Mouse (Mus musculus) intestine, embryonic 14.5 days (tissue): ENCODE measurements around the gene Nup85. TPM values are rescaled to one million over a fixed set of nuclear protein-coding genes. Genes with fewer than 3 reads are reported as not detected.

Source experiments
- ATAC-seq: fragments of 200-750 bp; cut with Nextera tagmentation; replicated peaks from 2 replicates; pipeline ENCODE4 v1.8.0; 2017; ENCODE audit warnings: low read depth, moderate number of reproducible peaks, moderate TSS enrichment, moderate library complexity; ENCODE audit not compliant: low FRiP score, low TSS enrichment
- DNase-seq: peaks from one replicate; pipeline ENCODE4 v3.0.0-alpha.2; 2018; ENCODE audit warnings: low spot score
- H3K27ac ChIP-seq: fragments of 300-500 bp; sonication (generic); 2 replicates; pipeline ENCODE4 v1.5.1; 2014; ENCODE audit warnings: low read depth, mild to moderate bottlenecking, control low read depth
- H3K27me3 ChIP-seq: fragments of 300-500 bp; sonication (generic); replicated peaks from 2 replicates; pipeline ENCODE4 v1.6.1; 2014; ENCODE audit warnings: low read length, control low read depth; ENCODE audit not compliant: control insufficient read depth, insufficient read depth
- H3K36me3 ChIP-seq: fragments of 300-500 bp; sonication (generic); 2 replicates; pipeline ENCODE4 v1.6.1; 2014; ENCODE audit warnings: low read length, control low read depth; ENCODE audit not compliant: control insufficient read depth, insufficient read depth
- H3K4me1 ChIP-seq: fragments of 300-500 bp; sonication (generic); replicated peaks from 2 replicates; pipeline ENCODE4 v1.6.1; 2014; ENCODE audit warnings: low read length, control low read depth, mixed read lengths; ENCODE audit not compliant: control insufficient read depth, insufficient read depth
- H3K4me2 ChIP-seq: fragments of 300-500 bp; sonication (generic); 2 replicates; pipeline ENCODE4 v1.6.1; 2014; ENCODE audit warnings: low read length
- H3K4me3 ChIP-seq: fragments of 300-500 bp; sonication (generic); 2 replicates; pipeline ENCODE4 v1.5.1; 2014; ENCODE audit warnings: low read depth, low read length, control low read depth, mixed read lengths
- H3K9ac ChIP-seq: fragments of 300-500 bp; sonication (generic); 2 replicates; pipeline ENCODE4 v1.6.1; 2014; ENCODE audit warnings: mild to moderate bottlenecking, low read length
- H3K9me3 ChIP-seq: fragments of 300-500 bp; sonication (generic); 2 replicates; pipeline ENCODE4 v1.6.1; 2016; ENCODE audit warnings: low read length, control low read depth; ENCODE audit not compliant: control insufficient read depth
- WGBS: fragments of 180-500 bp; shearing (Covaris S2); extraction: QIAGEN DNeasy Blood & Tissue Kit; methylation state at CpG from one replicate; pipeline ENCODE4 v1.1.7; 2014; 5-methylcytosine and 5-hydroxymethylcytosine counted together
- polyA plus RNA-seq: library from polyadenylated mRNA; unstranded; fragments of >200 nt; fragmentation: Nextera tagmentation; extraction: Ambion mirVana; gene quantifications from 2 replicates; pipeline ENCODE4 v1.2.1, GENCODE M21; 2014

Nup85 gene
- 192 TPM in 2 replicates for polyA plus RNA-seq

- peak; percentile 93 for ATAC-seq
- WGBS: under 1% methylated on average over 42 of the region's 42 CpGs
Observed at GRCm38 (mm10) chr11:115564064-115564809, at the start of gene Nup85. Gene Nup85, plus strand, starts transcription at chr11:115564434.

GRCm38 (mm10) chr11:115515021-115515420 is 49.2 kb upstream of the Nup85 start:
- Histone ChIP-seq H3K36me3 (no peaks in the 10 kb centered on the region), H3K4me1 (peaks cover 31% of the 10 kb centered on the region), H3K4me2 (peak overlapping the region; percentile 46), H3K9ac (no peak overlapping the region), H3K9me3 (no peaks in the 10 kb centered on the region), H3K27ac (no peak overlapping the region), H3K4me3 (no peak overlapping the region), H3K27me3 (no peaks in the 10 kb centered on the region)
- ATAC-seq (no peak), DNase-seq (no peak)
- WGBS: 73% methylated on average over 6 of the region's 6 CpGs

More at GRCm38 (mm10) chr11:115564064-115564809, at the start of gene Nup85:
- DNase-seq: peak; percentile 100
- no peaks in the 10 kb centered on the region for H3K9me3 ChIP-seq
- H3K9ac ChIP-seq: peak within 1 kb of the TSS; percentile 76
- peak within 1 kb of the TSS; percentile 92 for H3K4me3 ChIP-seq
- no peaks in the 10 kb centered on the region for H3K27me3 ChIP-seq
- H3K4me2 ChIP-seq: peak within 1 kb of the TSS; percentile 69
- H3K4me1 ChIP-seq: peaks cover 7% of the 10 kb centered on the region
- peaks cover 30% of the 10 kb centered on the region for H3K36me3 ChIP-seq
- peak within 1 kb of the TSS; percentile 86 for H3K27ac ChIP-seq

DNA sequence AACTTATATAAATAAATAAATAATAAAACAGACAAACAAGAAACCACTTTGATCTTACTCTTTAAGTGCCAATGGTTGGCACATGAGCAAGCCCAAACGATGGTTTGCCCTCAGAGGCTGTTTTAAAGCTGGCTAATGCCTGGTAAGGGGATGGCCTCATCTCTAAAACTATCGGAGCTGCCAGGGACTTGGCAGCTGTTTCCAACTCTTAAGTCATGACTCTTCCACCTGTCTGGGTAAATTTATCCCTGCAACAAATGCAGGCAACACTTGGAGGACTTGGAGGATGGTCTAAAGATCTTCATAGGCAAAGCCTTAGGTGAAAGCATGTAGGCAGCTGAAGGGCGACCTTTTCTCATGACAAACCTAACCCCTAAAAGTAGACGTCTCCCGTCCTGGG is 47.3 kb upstream of the Nup85 start:
- Histone ChIP-seq H3K9me3 (no peaks in the 10 kb centered on the region), H3K9ac (no peak overlapping the region), H3K4me1 (peaks cover 12% of the 10 kb centered on the region), H3K27me3 (no peaks in the 10 kb centered on the region), H3K27ac (no peak overlapping the region), H3K36me3 (peaks cover 1% of the 10 kb centered on the region), H3K4me2 (no peak overlapping the region), H3K4me3 (no peak overlapping the region)
- no peak for ATAC-seq
- 82% methylated on average over 5 of the region's 5 CpGs for WGBS
- no peak for DNase-seq

- Histone ChIP-seq H3K4me1 (no peaks in the 10 kb centered on the region), H3K4me3 (no peak overlapping the region), H3K36me3 (peaks cover 14% of the 10 kb centered on the region), H3K9me3 (no peaks in the 10 kb centered on the region), H3K27ac (no peak overlapping the region), H3K9ac (no peak overlapping the region), H3K27me3 (no peaks in the 10 kb centered on the region), H3K4me2 (no peak overlapping the region)
- no peak for DNase-seq
- 60% methylated on average over 9 of the region's 9 CpGs for WGBS
- no peak for ATAC-seq
Observed at GRCm38 (mm10) chr11:115518693-115519092, 45.5 kb upstream of the Nup85 start.

DNA sequence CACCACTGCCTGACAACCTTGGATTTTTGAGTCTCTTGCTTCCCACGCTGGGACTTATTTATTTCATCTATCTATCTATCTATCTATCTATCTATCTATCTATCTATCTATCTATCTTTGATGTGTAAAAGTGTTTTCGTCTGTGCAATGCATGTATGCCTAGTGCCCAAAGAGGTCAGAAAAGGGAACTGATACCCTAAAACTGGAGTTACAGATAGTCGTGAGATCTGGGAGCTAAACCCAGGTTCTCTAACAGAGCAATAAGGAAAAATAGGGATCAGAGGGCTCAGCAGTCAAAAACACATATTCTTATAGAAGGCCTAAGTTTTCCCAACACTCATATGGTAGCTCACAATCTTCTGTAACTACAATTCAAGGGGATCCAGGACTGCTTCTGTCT is 44.7 kb upstream of the Nup85 start:
- H3K4me2 ChIP-seq: no peak overlapping the region
- H3K4me1 ChIP-seq: no peaks in the 10 kb centered on the region
- no peaks in the 10 kb centered on the region for H3K27me3 ChIP-seq
- ATAC-seq: no peak
- WGBS: 91% methylated on average over 3 of the region's 3 CpGs
- DNase-seq: no peak
- H3K4me3 ChIP-seq: no peak overlapping the region
- no peak overlapping the region for H3K9ac ChIP-seq
- no peak overlapping the region for H3K27ac ChIP-seq
- H3K9me3 ChIP-seq: no peaks in the 10 kb centered on the region
- peaks cover 23% of the 10 kb centered on the region for H3K36me3 ChIP-seq

DNA sequence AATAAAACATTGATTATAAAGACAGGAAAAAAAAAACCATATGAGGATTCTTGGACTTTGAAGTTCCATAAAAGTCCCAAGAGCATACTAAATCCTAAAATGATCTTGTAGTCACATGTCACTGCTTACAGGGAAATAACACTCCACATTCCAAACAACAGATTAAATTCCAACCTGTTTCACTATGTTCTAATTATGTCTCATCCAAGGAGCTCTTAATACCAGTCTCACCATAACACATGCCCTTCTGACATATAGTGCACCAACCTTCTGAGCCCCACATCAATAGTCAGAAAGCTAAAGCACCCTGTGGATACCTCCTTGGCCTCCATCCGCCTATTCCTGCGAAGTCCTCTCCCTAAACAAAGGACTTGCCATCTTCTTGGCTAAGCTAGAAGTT is 44.0 kb upstream of the Nup85 start:
- Histone ChIP-seq H3K4me2 (no peak overlapping the region), H3K27ac (no peak overlapping the region), H3K36me3 (peaks cover 29% of the 10 kb centered on the region), H3K9ac (no peak overlapping the region), H3K4me1 (no peaks in the 10 kb centered on the region), H3K9me3 (no peaks in the 10 kb centered on the region), H3K4me3 (no peak overlapping the region), H3K27me3 (no peaks in the 10 kb centered on the region)
- DNase-seq (no peak), ATAC-seq (no peak)
- 85% methylated on average over 2 of the region's 2 CpGs for WGBS

DNA sequence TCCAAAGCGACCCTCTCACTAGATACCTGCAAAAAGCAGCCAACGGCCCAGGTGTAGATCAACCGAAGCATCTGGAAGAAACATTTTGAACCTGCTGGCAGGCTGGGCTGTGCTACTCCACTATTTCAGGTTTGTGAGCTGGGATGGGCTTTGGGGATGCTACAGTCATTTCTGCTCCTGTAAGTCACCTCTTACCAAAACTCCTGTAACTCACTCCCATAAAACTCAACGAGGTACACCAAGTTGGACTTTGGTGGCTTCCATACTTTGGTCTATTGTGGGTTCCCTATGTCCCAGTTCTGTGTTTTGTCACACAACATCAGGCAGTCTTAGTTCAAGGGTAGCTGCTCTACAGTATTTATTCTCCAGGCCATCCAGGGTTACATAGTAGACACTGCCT is 43.2 kb upstream of the Nup85 start:
- H3K4me2 ChIP-seq: no peak overlapping the region
- no peak overlapping the region for H3K4me3 ChIP-seq
- WGBS: 84% methylated on average over 4 of the region's 4 CpGs
- no peak for DNase-seq
- H3K27me3 ChIP-seq: no peaks in the 10 kb centered on the region
- H3K9ac ChIP-seq: no peak overlapping the region
- no peak for ATAC-seq
- peaks cover 38% of the 10 kb centered on the region for H3K36me3 ChIP-seq
- no peaks in the 10 kb centered on the region for H3K4me1 ChIP-seq
- H3K9me3 ChIP-seq: no peaks in the 10 kb centered on the region
- H3K27ac ChIP-seq: no peak overlapping the region

GRCm38 (mm10) chr11:115522238-115522637 is 42.0 kb upstream of the Nup85 start:
- no peaks in the 10 kb centered on the region for H3K9me3 ChIP-seq
- no peak overlapping the region for H3K4me3 ChIP-seq
- ATAC-seq (0 out of 2 replicates have a peak, but pooled peaks have one; percentile 36), DNase-seq (no peak)
- H3K27ac ChIP-seq: no peak overlapping the region
- H3K9ac ChIP-seq: no peak overlapping the region
- H3K4me1 ChIP-seq: no peaks in the 10 kb centered on the region
- WGBS: 87% methylated on average over 2 of the region's 2 CpGs
- no peak overlapping the region for H3K4me2 ChIP-seq
- no peaks in the 10 kb centered on the region for H3K27me3 ChIP-seq
- peaks cover 50% of the 10 kb centered on the region for H3K36me3 ChIP-seq

DNA sequence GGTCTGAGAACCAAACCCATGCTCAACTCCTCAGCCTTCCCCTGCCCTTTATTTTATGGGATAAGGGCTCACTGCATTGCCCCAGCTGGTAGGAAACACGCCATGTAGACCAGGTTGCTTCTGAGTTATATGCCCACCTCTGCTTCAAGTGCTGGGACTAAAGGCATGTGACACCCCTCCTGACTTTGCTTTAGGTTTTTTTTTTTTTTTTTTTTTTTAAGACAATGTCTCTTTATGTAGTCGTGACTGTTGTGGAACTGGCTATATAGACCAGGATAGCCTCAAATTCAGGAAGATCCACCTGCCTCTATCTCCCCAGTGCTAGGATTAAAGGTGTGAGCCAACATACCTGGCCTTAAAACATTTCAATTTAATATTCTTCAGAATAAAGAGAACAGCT is 41.5 kb upstream of the Nup85 start:
- H3K4me1 ChIP-seq: no peaks in the 10 kb centered on the region
- H3K27ac ChIP-seq: no peak overlapping the region
- no peaks in the 10 kb centered on the region for H3K9me3 ChIP-seq
- H3K4me3 ChIP-seq: no peak overlapping the region
- DNase-seq: no peak
- H3K27me3 ChIP-seq: no peaks in the 10 kb centered on the region
- peaks cover 54% of the 10 kb centered on the region for H3K36me3 ChIP-seq
- WGBS: 78% methylated on average over 2 of the region's 2 CpGs
- no peak overlapping the region for H3K4me2 ChIP-seq
- H3K9ac ChIP-seq: no peak overlapping the region
- ATAC-seq: no peak
